8 mouse cellular contexts compared by ENCODE assay signal in genomic region chr5:126623205-126623604, GRCm38 (mm10).
A peak's percentile ranks its signal among the peaks of the same experiment; 100 is the strongest.
DNase-seq lines count a peak whose midpoint lies in the region; ATAC-seq and TF ChIP-seq lines count a peak whose summit lies in the region.

No protein-coding gene starts in this region.

- no peak overlapping the region for H3K27ac ChIP-seq in heart, postnatal 0 days (ENCODE audit: low read depth)
- H3K27ac ChIP-seq in heart, embryonic 12.5 days (ENCODE audit: poor library complexity, severe bottlenecking): no peak overlapping the region

- no peaks in the 10 kb centered on the region for H3K9me3 ChIP-seq in heart, postnatal 0 days (replicated peaks; ENCODE audit: control insufficient read depth, low read length)
- peaks cover 6% of the 10 kb centered on the region; the same call in 1 of the 2 replicates for H3K9me3 ChIP-seq in heart, embryonic 12.5 days (replicated peaks)

- H3K4me3 ChIP-seq in heart, postnatal 0 days (ENCODE audit: low read depth, low read length): no peak overlapping the region
- H3K4me3 ChIP-seq in heart, embryonic 12.5 days: no peak overlapping the region
- no peak overlapping the region for H3K4me3 ChIP-seq in C2C12 (ENCODE audit: insufficient read depth, poor library complexity, severe bottlenecking)

- no peaks in the 10 kb centered on the region for H3K27me3 ChIP-seq in heart, postnatal 0 days (ENCODE audit: control insufficient read depth, insufficient read depth, low read length)
- H3K27me3 ChIP-seq in heart, embryonic 12.5 days (replicated peaks): no peaks in the 10 kb centered on the region
- no peaks in the 10 kb centered on the region for H3K27me3 ChIP-seq in C2C12 (ENCODE audit: control insufficient read depth, insufficient read depth, insufficient read length)

- no peaks in the 10 kb centered on the region for H3K79me2 ChIP-seq in C2C12 (ENCODE audit: control insufficient read depth, insufficient read depth)

- DNase-seq in heart, postnatal 0 days (ENCODE audit: low spot score): no peak
- DNase-seq in adrenal gland, postnatal 25 days: peak; percentile 46
- DNase-seq in frontal cortex, postnatal 36 days (ENCODE audit: low spot score in 2 of 2): peak; percentile 73 to 78
- DNase-seq in left cerebral cortex, postnatal 36 days (ENCODE audit: low spot score in 2 of 2): peak; percentile 53 to 63
- DNase-seq in right cerebral cortex, postnatal 36 days (ENCODE audit: low spot score in 2 of 2): peak; percentile 27 to 42

- no peak overlapping the region for H3K4me2 ChIP-seq in heart, postnatal 0 days (ENCODE audit: low read depth, low read length)
- H3K4me2 ChIP-seq in heart, embryonic 12.5 days: no peak overlapping the region

- no peaks in the 10 kb centered on the region for H3K4me1 ChIP-seq in heart, postnatal 0 days (ENCODE audit: control insufficient read depth, insufficient read depth)
- no peaks in the 10 kb centered on the region for H3K4me1 ChIP-seq in heart, embryonic 12.5 days (replicated peaks)

- no peak overlapping the region for H3K9ac ChIP-seq in heart, postnatal 0 days (replicated peaks; ENCODE audit: low read depth, low read length)
- no peak overlapping the region for H3K9ac ChIP-seq in heart, embryonic 12.5 days

- H3K79me3 ChIP-seq in C2C12 (ENCODE audit: low read depth): no peaks in the 10 kb centered on the region

- intact Hi-C loops in left cerebral cortex, postnatal 36 days (cut with DNase I): loop anchor here (2.0 to 10.0 kb wide), 3 partner anchors 72 to 1091 kb away; partner anchors contain the start of gene Tmem132b

- peak; percentile 62 for TF ChIP-seq CTCF in heart, postnatal 0 days (IDR thresholded peaks at IDR 0.05; ENCODE audit: low read depth)
- peak; percentile 32 for TF ChIP-seq CTCF in C2C12 (IDR thresholded peaks at IDR 0.05; ENCODE audit: control insufficient read depth, insufficient read depth, insufficient read length)

- H3K36me3 ChIP-seq in heart, postnatal 0 days (replicated peaks; ENCODE audit: control insufficient read depth, insufficient read depth, low read length): no peaks in the 10 kb centered on the region
- no peaks in the 10 kb centered on the region for H3K36me3 ChIP-seq in heart, embryonic 12.5 days
- H3K36me3 ChIP-seq in C2C12 (ENCODE audit: control insufficient read depth, insufficient read depth): no peaks in the 10 kb centered on the region

- 5% methylated on average over 6 of the region's 6 CpGs for WGBS in heart, postnatal 0 days
- 10% methylated on average over 6 of the region's 6 CpGs for WGBS in heart, embryonic 12.5 days

- TF ChIP-seq EP300 in heart, postnatal 0 days (IDR thresholded peaks at IDR 0.05; ENCODE audit: low read depth): no peak

- no peak overlapping the region for H3ac ChIP-seq in C2C12 (ENCODE audit: control insufficient read depth, insufficient read length, low read depth)

- no peak for ATAC-seq in heart, postnatal 0 days (ENCODE audit: insufficient read depth, low read depth)
- ATAC-seq in heart, embryonic 12.5 days (ENCODE audit: insufficient number of reproducible peaks, low FRiP score): no peak
- no peak for ATAC-seq in megakaryocyte-erythroid progenitor cell, adult 5-6 weeks (replicated peaks; ENCODE audit: low FRiP score, low TSS enrichment, poor library complexity, severe bottlenecking)

TF ChIP-seq in C2C12, 6 proteins besides CTCF, POLR2A, EP300 and RAD21:
- TF ChIP-seq FOSL1 (IDR thresholded peaks at IDR 0.05; ENCODE audit: insufficient read depth, low read length, poor library complexity, severe bottlenecking) (no peak), MYOG (IDR thresholded peaks at IDR 0.05; ENCODE audit: control insufficient read depth, extremely low read depth, insufficient read length) (no peak)
TF ChIP-seq in C2C12: peak in this region for 0.
